Mouse (Mus musculus): Measurements from ENCODE around the gene Nedd9.

- TF ChIP-seq CTCF (IDR thresholded peaks at IDR 0.05; ENCODE audit: insufficient read depth, low read length) (no peak), POLR2A (IDR thresholded peaks at IDR 0.05; ENCODE audit: borderline replicate concordance, extremely low read depth, low read depth, low read length) (no peak)
Measured at GRCm38 (mm10) chr13:41456292-41457029, 30.7 kb downstream of the Nedd9 start.

Measured in lung, adult 2 months (tissue).